In the genomic region with DNA sequence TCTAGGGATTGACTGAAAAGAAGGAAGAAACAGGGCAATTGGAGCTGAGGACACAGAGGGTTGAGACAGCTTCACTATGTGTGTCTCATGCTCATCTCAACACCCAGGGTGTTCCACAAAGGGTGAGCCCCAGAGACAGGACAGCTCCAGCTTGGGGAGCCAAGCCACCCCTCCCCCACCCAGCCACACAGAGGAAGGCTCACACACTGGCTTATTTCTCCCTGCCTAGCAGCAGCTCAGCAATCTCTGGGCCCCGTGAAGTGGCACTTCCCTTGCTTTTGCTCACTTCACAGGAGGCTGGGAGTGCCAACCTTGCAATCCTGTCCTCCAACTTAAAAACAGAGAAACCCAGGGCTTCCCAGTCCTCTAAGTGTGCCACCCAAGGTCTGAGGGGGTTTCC, we compare ENCODE assay signal across 8 mouse cellular contexts. TPM values are rescaled to one million over a fixed set of nuclear protein-coding genes. Genes with fewer than 3 reads are reported as not detected.
DNase-seq lines count a peak whose midpoint lies in the region; ATAC-seq and TF ChIP-seq lines count a peak whose summit lies in the region.

No protein-coding gene starts in this region.

- intact Hi-C loops in gastrocnemius, adult 2 months (cut with DNase I) = no loop called here

- H3K4me2 ChIP-seq in kidney, embryonic 14.5 days (replicated peaks; ENCODE audit: low read depth, low read length) = no peak overlapping the region
- no peak overlapping the region for H3K4me2 ChIP-seq in forebrain, embryonic 15.5 days (replicated peaks)

- peaks cover 37% of the 10 kb centered on the region for H3K4me1 ChIP-seq in kidney, embryonic 14.5 days (ENCODE audit: control insufficient read depth, insufficient read depth, low read length)
- peaks cover 38 to 73% of the 10 kb centered on the region in 2 experiments for H3K4me1 ChIP-seq in MEL (ENCODE audit: control insufficient read depth in 1 of 2, insufficient read depth in 2 of 2, low read length in 2 of 2)
- peaks cover 15% of the 10 kb centered on the region for H3K4me1 ChIP-seq in forebrain, embryonic 15.5 days

- 6% methylated on average over 1 of the region's 1 CpGs for WGBS in kidney, embryonic 14.5 days
- WGBS in forebrain, embryonic 15.5 days = 0% methylated on average over 1 of the region's 1 CpGs

- TF ChIP-seq RAD21 in MEL (IDR thresholded peaks at IDR 0.05; ENCODE audit: low read depth, low read length) = no peak

- no peak for ATAC-seq in kidney, embryonic 14.5 days (ENCODE audit: low FRiP score, low TSS enrichment)
- ATAC-seq in forebrain, embryonic 15.5 days (replicated peaks) = no peak
- no peak for ATAC-seq in monocyte, adult 5-6 weeks (replicated peaks; ENCODE audit: insufficient number of reproducible peaks, low FRiP score, low TSS enrichment, poor library complexity, severe bottlenecking)

- DNase-seq in kidney, adult 11 months = no peak
- DNase-seq in MEL (ENCODE audit: low read depth, low spot score) = peak; percentile 75
- DNase-seq in gastrocnemius, adult 2 months = peak; percentile 57
- peak; percentile 47 to 54 for DNase-seq in kidney, postnatal 25 days
- peak; percentile 69 to 80 for DNase-seq in lung, postnatal 4 days

- H3K9me3 ChIP-seq in kidney, embryonic 14.5 days (ENCODE audit: control insufficient read depth, low read length) = no peaks in the 10 kb centered on the region
- no peaks in the 10 kb centered on the region for H3K9me3 ChIP-seq in MEL (replicated peaks; ENCODE audit: insufficient read depth, low read length)
- H3K9me3 ChIP-seq in forebrain, embryonic 15.5 days = no peaks in the 10 kb centered on the region

- no peak overlapping the region for H3K4me3 ChIP-seq in kidney, embryonic 14.5 days (ENCODE audit: low read length)
- H3K4me3 ChIP-seq in MEL (ENCODE audit: control insufficient read depth in 1 of 2, insufficient read depth in 1 of 2, low read depth in 2 of 2, low read length in 2 of 2) = 0 out of 4 replicates have a peak overlapping the region, but pooled peaks of 1 of the 2 experiments have one; percentile 1
- peak overlapping the region; percentile 96 for H3K4me3 ChIP-seq in gastrocnemius, adult 2 months
- H3K4me3 ChIP-seq in forebrain, embryonic 15.5 days = no peak overlapping the region

- peaks cover 71% of the 10 kb centered on the region for H3K79me2 ChIP-seq in MEL (ENCODE audit: control insufficient read depth, insufficient read depth, low read length, poor library complexity)

- H3K27ac ChIP-seq in kidney, embryonic 14.5 days (ENCODE audit: low read depth, low read length) = 0 out of 2 replicates have a peak overlapping the region, but pooled peaks have one; percentile 37
- peak overlapping the region; percentile 99 for H3K27ac ChIP-seq in MEL (ENCODE audit: control insufficient read depth, low read depth, low read length)
- peak overlapping the region; percentile 74 for H3K27ac ChIP-seq in gastrocnemius, adult 2 months
- H3K27ac ChIP-seq in forebrain, embryonic 15.5 days (replicated peaks) = no peak overlapping the region

- H3K27me3 ChIP-seq in kidney, embryonic 14.5 days (ENCODE audit: control insufficient read depth, insufficient read depth, low read length) = no peaks in the 10 kb centered on the region
- no peaks in the 10 kb centered on the region for H3K27me3 ChIP-seq in MEL (ENCODE audit: control insufficient read depth in 1 of 2, insufficient read depth in 2 of 2, low read length in 2 of 2)
- no peaks in the 10 kb centered on the region for H3K27me3 ChIP-seq in forebrain, embryonic 15.5 days

- TF ChIP-seq POLR2A in MEL (IDR thresholded peaks at IDR 0.05; ENCODE audit: control insufficient read depth in 1 of 2, insufficient read depth in 1 of 2, low read depth in 1 of 2, low read length in 2 of 2, poor library complexity in 1 of 2) = no peak

- TF ChIP-seq CTCF in MEL (IDR thresholded peaks at IDR 0.05 in 2 of 3, conservative IDR thresholded peaks at IDR 0.05 in 1 of 3; ENCODE audit: control insufficient read depth in 1 of 3, insufficient read depth in 1 of 3, low read depth in 2 of 3, low read length in 3 of 3, poor library complexity in 1 of 3, severe bottlenecking in 1 of 3) = no peak
- TF ChIP-seq CTCF in gastrocnemius, adult 2 months (IDR thresholded peaks at IDR 0.05) = no peak

- H3K36me3 ChIP-seq in kidney, embryonic 14.5 days (ENCODE audit: control insufficient read depth, insufficient read depth, low read length) = peaks cover 11% of the 10 kb centered on the region; the same call in 1 of the 2 replicates
- H3K36me3 ChIP-seq in MEL (ENCODE audit: control insufficient read depth in 1 of 2, insufficient read depth in 2 of 2, low read length in 2 of 2) = peaks cover 2 to 66% of the 10 kb centered on the region in 2 experiments
- no peaks in the 10 kb centered on the region for H3K36me3 ChIP-seq in forebrain, embryonic 15.5 days

- H3K9ac ChIP-seq in kidney, embryonic 14.5 days (ENCODE audit: low read depth, low read length) = peak overlapping the region; percentile 18; the same call in 1 of the 2 replicates
- peak overlapping the region; percentile 97 for H3K9ac ChIP-seq in MEL (ENCODE audit: control insufficient read depth, low read depth, low read length, poor library complexity, severe bottlenecking)
- H3K9ac ChIP-seq in forebrain, embryonic 15.5 days (replicated peaks) = no peak overlapping the region

- peak in 1 of 2 experiments; percentile 41; a peak in 1 of 4 replicates for TF ChIP-seq EP300 in MEL (IDR thresholded peaks at IDR 0.05; ENCODE audit: low read depth in 1 of 2, low read length in 2 of 2)

TF ChIP-seq in MEL, 35 proteins besides CTCF, POLR2A, EP300 and RAD21:
- TF ChIP-seq RCOR1 (IDR thresholded peaks at IDR 0.05; ENCODE audit: low read depth, low read length) (0 out of 2 replicates have a peak, but pooled peaks have one; percentile 23), MAFK (IDR thresholded peaks at IDR 0.05; ENCODE audit: borderline replicate concordance, low read depth, low read length) (no peak), POLR2AphosphoS2 (IDR thresholded peaks at IDR 0.05; ENCODE audit: low read length) (no peak), CHD1 (IDR thresholded peaks at IDR 0.05; ENCODE audit: low read depth, low read length) (0 out of 2 replicates have a peak, but pooled peaks have one; percentile 59), SIN3A (IDR thresholded peaks at IDR 0.05; ENCODE audit: low read length) (peak; percentile 14; the same call in 1 of the 2 replicates), CHD2 (IDR thresholded peaks at IDR 0.05; ENCODE audit: low read length) (0 out of 2 replicates have a peak, but pooled peaks have one; percentile 23)
TF ChIP-seq in MEL: peak in this region for 4.

RNA-seq across cellular contexts. Expression of a gene that starts 10.1 kb away (rescaled TPM):
- polyA plus RNA-seq in kidney, embryonic 14.5 days (2014; fragmentation: Nextera tagmentation; extraction: Ambion mirVana) = 47.6 and 62.6 TPM in 2 replicates
- 24.1 and 33.3 TPM in 2 replicates for total RNA-seq in MEL (2012; rRNA removed)
- polyA plus RNA-seq in MEL (2012; ENCODE audit: insufficient read depth in 1 of 2, insufficient read length in 2 of 2, low read depth in 1 of 2, low replicate concordance in 2 of 2, missing spikeins in 1 of 2) = 100 to 1,000 TPM; 347 to 425 TPM
- total RNA-seq in gastrocnemius, adult 2 months (2021) = 10 to 100 TPM; 14.7 to 17.0 TPM
- 16.7 and 19.6 TPM in 2 replicates for polyA plus RNA-seq in forebrain, embryonic 15.5 days (2015; fragmentation: Nextera tagmentation; extraction: Ambion mirVana)
- 46.7 to 78.6 TPM (median 62.1 TPM) in 3 replicates for total RNA-seq in monocyte, adult 5-6 weeks (2017)

RNA-seq across cellular contexts. Expression of a gene that starts 21.8 kb away (rescaled TPM):
- 8.1 and 11.6 TPM in 2 replicates for polyA plus RNA-seq in kidney, embryonic 14.5 days (2014; fragmentation: Nextera tagmentation; extraction: Ambion mirVana)
- 26.1 and 28.2 TPM in 2 replicates for total RNA-seq in MEL (2012; rRNA removed)
- 10 to 100 TPM in 1 of 2 experiments, not detected in 1; 65.0 TPM for polyA plus RNA-seq in MEL (2012; ENCODE audit: insufficient read depth in 1 of 2, insufficient read length in 2 of 2, low read depth in 1 of 2, low replicate concordance in 2 of 2, missing spikeins in 1 of 2)
- total RNA-seq in gastrocnemius, adult 2 months (2021) = 100 to 1,000 TPM; 156 to 196 TPM
- polyA plus RNA-seq in forebrain, embryonic 15.5 days (2015; fragmentation: Nextera tagmentation; extraction: Ambion mirVana) = 9.6 and 11.1 TPM in 2 replicates
- total RNA-seq in monocyte, adult 5-6 weeks (2017) = 46.8 to 79.7 TPM (median 51.0 TPM) in 3 replicates

RNA-seq across cellular contexts. Expression of a gene that starts 35.8 kb away (rescaled TPM):
- polyA plus RNA-seq in kidney, embryonic 14.5 days (2014; fragmentation: Nextera tagmentation; extraction: Ambion mirVana) = 80.9 and 85.3 TPM in 2 replicates
- total RNA-seq in MEL (2012; rRNA removed) = 21.1 and 29.2 TPM in 2 replicates
- 10 to 100 TPM in 1 of 2 experiments, not detected in 1; 91.1 TPM for polyA plus RNA-seq in MEL (2012; ENCODE audit: insufficient read depth in 1 of 2, insufficient read length in 2 of 2, low read depth in 1 of 2, low replicate concordance in 2 of 2, missing spikeins in 1 of 2)
- 10 to 100 TPM; 27.2 to 29.4 TPM for total RNA-seq in gastrocnemius, adult 2 months (2021)
- 52.9 and 54.1 TPM in 2 replicates for polyA plus RNA-seq in forebrain, embryonic 15.5 days (2015; fragmentation: Nextera tagmentation; extraction: Ambion mirVana)
- 14.2 to 22.1 TPM (median 16.5 TPM) in 3 replicates for total RNA-seq in monocyte, adult 5-6 weeks (2017)

RNA-seq across cellular contexts. Expression of a gene that starts 35.8 kb away (rescaled TPM):
- polyA plus RNA-seq in kidney, embryonic 14.5 days (2014; fragmentation: Nextera tagmentation; extraction: Ambion mirVana) = 37.5 and 55.4 TPM in 2 replicates
- total RNA-seq in MEL (2012; rRNA removed) = 25.9 and 31.7 TPM in 2 replicates
- polyA plus RNA-seq in MEL (2012; ENCODE audit: insufficient read depth in 1 of 2, insufficient read length in 2 of 2, low read depth in 1 of 2, low replicate concordance in 2 of 2, missing spikeins in 1 of 2) = 100 to 1,000 TPM in 1 of 2 experiments, 10 to 100 TPM in 1; 45.2 to 195 TPM
- 10 to 100 TPM; 27.0 to 28.0 TPM for total RNA-seq in gastrocnemius, adult 2 months (2021)
- 24.2 and 24.7 TPM in 2 replicates for polyA plus RNA-seq in forebrain, embryonic 15.5 days (2015; fragmentation: Nextera tagmentation; extraction: Ambion mirVana)
- 67.0 to 71.8 TPM (median 71.7 TPM) in 3 replicates for total RNA-seq in monocyte, adult 5-6 weeks (2017)
